Mouse (Mus musculus): ENCODE data around the gene Brinp1. TPM values are rescaled to one million over a fixed set of nuclear protein-coding genes. Genes with fewer than 3 reads are reported as not detected.
A peak's percentile ranks its signal among the peaks of the same experiment; 100 is the strongest.

Gene Brinp1
- total RNA-seq (2021): 100 to 1,000 TPM; 187 to 213 TPM
- long read RNA-seq, experiment 1, transcript Brinp1-201 (8 exons, 3,212 nt): major isoform, 109 of 151 reads
- long read RNA-seq, experiment 1, partial matches to known transcripts: 19 of 151 reads
- long read RNA-seq, experiment 1, other reads (novel, unspliced or antisense): 23 of 151 reads
- long read RNA-seq, experiment 2, transcript Brinp1-201 (8 exons, 3,212 nt): major isoform, 114 of 162 reads
- long read RNA-seq, experiment 2, partial matches to known transcripts: 10 of 162 reads
- long read RNA-seq, experiment 2, other reads (novel, unspliced or antisense): 38 of 162 reads

GRCm38 (mm10) chr4:68954322-68954901 lies at the start of gene Brinp1:
Gene Brinp1 (minus strand): TSS chr4:68954397.
- peak; percentile 80 to 90 for DNase-seq (ENCODE audit: low spot score in 2 of 2)

- no peak for DNase-seq (ENCODE audit: low spot score in 2 of 2)
These were observed 3.1 kb upstream of the Brinp1 start for GRCm38 (mm10) chr4:68957265-68957664.

GRCm38 (mm10) chr4:68955621-68956020 lies 1.4 kb upstream of the Brinp1 start:
- no peak for DNase-seq (ENCODE audit: low spot score in 2 of 2)

- no peak for DNase-seq (ENCODE audit: low spot score in 2 of 2)
These were observed 403 bp downstream of the Brinp1 start for GRCm38 (mm10) chr4:68953667-68954321.

GRCm38 (mm10) chr4:68953131-68953551 lies 1.1 kb downstream of the Brinp1 start:
- no peak for DNase-seq (ENCODE audit: low spot score in 2 of 2)

GRCm38 (mm10) chr4:68950556-68950955 lies 3.6 kb downstream of the Brinp1 start:
- DNase-seq (ENCODE audit: low spot score in 2 of 2): peak; percentile 66 to 84

GRCm38 (mm10) chr4:68942938-68943337 lies 11.3 kb downstream of the Brinp1 start:
- DNase-seq (ENCODE audit: low spot score in 2 of 2): no peak

- DNase-seq (ENCODE audit: low spot score in 2 of 2): no peak
These were observed 24.2 kb downstream of the Brinp1 start for GRCm38 (mm10) chr4:68930022-68930421.

GRCm38 (mm10) chr4:68926091-68926490 lies 28.1 kb downstream of the Brinp1 start:
- DNase-seq (ENCODE audit: low spot score in 2 of 2): no peak

- no peak for DNase-seq (ENCODE audit: low spot score in 2 of 2)
These were observed 31.3 kb downstream of the Brinp1 start for GRCm38 (mm10) chr4:68922944-68923343.

- no peak for DNase-seq (ENCODE audit: low spot score in 2 of 2)
These were observed 31.7 kb downstream of the Brinp1 start for GRCm38 (mm10) chr4:68922504-68922903.

- DNase-seq (ENCODE audit: low spot score in 2 of 2): no peak
These were observed 34.1 kb downstream of the Brinp1 start for GRCm38 (mm10) chr4:68920127-68920526.

- no peak for DNase-seq (ENCODE audit: low spot score in 2 of 2)
These were observed 43.3 kb downstream of the Brinp1 start for GRCm38 (mm10) chr4:68910942-68911341.

GRCm38 (mm10) chr4:68906417-68907210 lies 47.6 kb downstream of the Brinp1 start:
- peak; percentile 80 to 94 for DNase-seq (ENCODE audit: low spot score in 2 of 2)

GRCm38 (mm10) chr4:68890526-68890925 lies 63.7 kb downstream of the Brinp1 start:
- DNase-seq (ENCODE audit: low spot score in 2 of 2): peak in 1 of 2 experiments; percentile 56

- no peak for DNase-seq (ENCODE audit: low spot score in 2 of 2)
These were observed 67.9 kb downstream of the Brinp1 start for GRCm38 (mm10) chr4:68886276-68886675.

GRCm38 (mm10) chr4:68872028-68872427 lies 82.2 kb downstream of the Brinp1 start:
- DNase-seq (ENCODE audit: low spot score in 2 of 2): peak in 1 of 2 experiments; percentile 37

GRCm38 (mm10) chr4:68865135-68865767 lies 88.9 kb downstream of the Brinp1 start:
- no peak for DNase-seq (ENCODE audit: low spot score in 2 of 2)

GRCm38 (mm10) chr4:68864668-68865067 lies 89.5 kb downstream of the Brinp1 start:
- no peak for DNase-seq (ENCODE audit: low spot score in 2 of 2)

GRCm38 (mm10) chr4:68856868-68857267 lies 97.3 kb downstream of the Brinp1 start:
- no peak for DNase-seq (ENCODE audit: low spot score in 2 of 2)

- DNase-seq (ENCODE audit: low spot score in 2 of 2): no peak
These were observed 104.5 kb downstream of the Brinp1 start for GRCm38 (mm10) chr4:68849671-68850070.

All from layer of hippocampus, postnatal 14 days (tissue).